27 mouse cellular contexts compared by ENCODE assay signal in the genomic region with DNA sequence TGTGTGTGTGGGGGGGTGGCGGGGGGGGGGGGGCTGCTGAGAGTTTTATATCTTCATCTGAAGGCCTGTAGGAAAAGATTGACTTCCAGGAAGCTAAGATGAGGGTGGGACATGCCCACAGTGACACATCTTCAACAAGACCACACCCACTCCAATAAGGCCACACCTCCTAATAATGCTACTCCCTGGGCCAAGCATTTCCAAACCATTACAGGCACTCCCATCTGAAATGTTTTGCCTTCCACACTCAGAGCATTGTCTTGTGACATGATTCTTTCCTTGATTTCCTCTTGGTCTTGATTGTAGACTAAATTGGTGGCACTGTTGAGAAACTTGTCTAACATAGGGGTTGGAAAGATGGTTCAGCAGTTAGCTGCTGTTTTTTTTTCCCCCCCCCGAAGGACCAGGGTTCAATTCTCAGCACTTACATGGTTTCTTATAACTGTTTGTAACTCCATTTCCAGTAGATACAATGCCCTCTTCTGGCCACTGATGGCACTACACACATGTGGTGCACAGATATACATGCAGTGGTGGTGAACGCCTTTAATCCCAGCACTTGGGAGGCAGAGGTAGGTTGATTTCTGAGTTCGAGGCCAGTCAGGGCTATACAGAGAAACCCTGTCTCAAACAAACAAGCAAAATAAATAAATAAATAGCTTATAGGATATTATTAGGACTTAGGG. TPM values are rescaled to one million over a fixed set of nuclear protein-coding genes. Genes with fewer than 3 reads are reported as not detected.
DNase-seq lines count a peak whose midpoint lies in the region; ATAC-seq and TF ChIP-seq lines count a peak whose summit lies in the region.
"Had no signal": no experiment of that assay in that cellular context is flagged by ENCODE, and none has a peak within 500 bp of the region (broad histone marks: within the 10 kb centered on the region; RNA-seq: fewer than 3 reads in every experiment).

No protein-coding gene starts in this region.

- intact Hi-C loops in heart, adult 2 months (cut with DNase I): no loop called here

- no peaks in the 10 kb centered on the region for H3K79me2 ChIP-seq in heart, adult 2 months (replicated peaks; ENCODE audit: control insufficient read depth, insufficient read depth, low read length)

- H3K9ac ChIP-seq in heart, adult 2 months (ENCODE audit: low read depth, low read length): no peak overlapping the region
- H3K9ac ChIP-seq in liver, postnatal 0 days (replicated peaks): no peak overlapping the region
- H3K9ac ChIP-seq in liver, embryonic 12.5 days: no peak overlapping the region
- H3K9ac ChIP-seq: embryonic facial prominence, embryonic 13.5 days; forebrain, embryonic 12.5 days; hindbrain, embryonic 14.5 days; limb, embryonic 13.5 days; liver, embryonic 15.5 days; midbrain, embryonic 13.5 days had no signal

- H3K4me1 ChIP-seq in heart, adult 2 months (ENCODE audit: control insufficient read depth, insufficient read depth, low read length): peaks cover 3% of the 10 kb centered on the region
- no peaks in the 10 kb centered on the region for H3K4me1 ChIP-seq in liver, postnatal 0 days (ENCODE audit: insufficient read depth)
- peaks cover 3% of the 10 kb centered on the region; the same call in 1 of the 2 replicates for H3K4me1 ChIP-seq in liver, embryonic 12.5 days
- H3K4me1 ChIP-seq in E14TG2a.4 (replicated peaks; ENCODE audit: low read depth, low read length): peaks cover 49% of the 10 kb centered on the region
- H3K4me1 ChIP-seq: liver, embryonic 15.5 days had no signal

- H3K4me2 ChIP-seq in liver, postnatal 0 days (ENCODE audit: low read depth, low read length): no peak overlapping the region
- no peak overlapping the region for H3K4me2 ChIP-seq in liver, embryonic 12.5 days
- H3K4me2 ChIP-seq: embryonic facial prominence, embryonic 13.5 days; forebrain, embryonic 12.5 days; hindbrain, embryonic 14.5 days; limb, embryonic 13.5 days; liver, embryonic 15.5 days; midbrain, embryonic 13.5 days had no signal

- H3K9me3 ChIP-seq in liver, postnatal 0 days (ENCODE audit: low read length): peaks cover 3% of the 10 kb centered on the region; the same call in 1 of the 2 replicates
- H3K9me3 ChIP-seq in liver, embryonic 12.5 days (replicated peaks): peaks cover 6% of the 10 kb centered on the region; the same call in 1 of the 2 replicates
- peaks cover 5% of the 10 kb centered on the region for H3K9me3 ChIP-seq in E14TG2a.4 (ENCODE audit: low read length)
- H3K9me3 ChIP-seq: liver, embryonic 15.5 days; midbrain, embryonic 13.5 days had no signal

- TF ChIP-seq EP300 in heart, adult 2 months (IDR thresholded peaks at IDR 0.05; ENCODE audit: insufficient read depth, low read depth, low read length): no peak
- no peak for TF ChIP-seq EP300 in liver, postnatal 0 days (IDR thresholded peaks at IDR 0.05; ENCODE audit: low read depth)

- no peaks in the 10 kb centered on the region for H3K36me3 ChIP-seq in heart, adult 2 months (ENCODE audit: control insufficient read depth, insufficient read depth, low read length)
- no peaks in the 10 kb centered on the region for H3K36me3 ChIP-seq in liver, postnatal 0 days (replicated peaks; ENCODE audit: insufficient read depth, low read length)
- H3K36me3 ChIP-seq in liver, embryonic 12.5 days: no peaks in the 10 kb centered on the region
- peaks cover 8% of the 10 kb centered on the region for H3K36me3 ChIP-seq in E14TG2a.4 (ENCODE audit: insufficient read depth, low read length)
- H3K36me3 ChIP-seq: embryonic facial prominence, embryonic 13.5 days; forebrain, embryonic 12.5 days; limb, embryonic 13.5 days; liver, embryonic 15.5 days; midbrain, embryonic 13.5 days had no signal

- DNase-seq in heart, adult 2 months: no peak
- DNase-seq in heart, adult 9 months (ENCODE audit: low spot score in 2 of 2): no peak
- no peak for DNase-seq in liver, postnatal 0 days
- DNase-seq in ZHBTc4 (ENCODE audit: low read depth, low spot score): peak; percentile 74
- no peak for DNase-seq in thymus, postnatal 14 days
- DNase-seq: adrenal gland, adult 8-10 months; B cell, adult 2 months; cerebellum, adult 11-12 months; cerebellum, postnatal 25 days; gastrocnemius, postnatal 14 days; heart, adult 11 months; heart, postnatal 36 days; kidney, adult 8-10 months; kidney, postnatal 25 days; right cerebral cortex, postnatal 25 days; spleen, adult 18-20 months had no signal

- peak; percentile 14; the same call in 1 of the 2 replicates for TF ChIP-seq CTCF in heart, adult 2 months (IDR thresholded peaks at IDR 0.05)
- TF ChIP-seq CTCF in liver, postnatal 0 days (IDR thresholded peaks at IDR 0.05; ENCODE audit: low read depth): peak; percentile 31
- TF ChIP-seq CTCF in E14TG2a.4 (conservative IDR thresholded peaks at IDR 0.05; ENCODE audit: low read length): peak; percentile 39

- no peak for TF ChIP-seq POLR2A in heart, adult 2 months (IDR thresholded peaks at IDR 0.05; ENCODE audit: insufficient read depth, low read depth, low read length)

- WGBS in heart, adult 2 months: 88% methylated on average over 4 of the region's 4 CpGs
- WGBS in liver, postnatal 0 days (ENCODE audit: insufficient replicate concordance): 87% methylated on average over 4 of the region's 4 CpGs
- WGBS in liver, embryonic 12.5 days (ENCODE audit: insufficient replicate concordance): 77% methylated on average over 4 of the region's 4 CpGs

- no peak overlapping the region for H3K27ac ChIP-seq in heart, adult 2 months
- H3K27ac ChIP-seq in liver, postnatal 0 days (ENCODE audit: low read depth): no peak overlapping the region
- H3K27ac ChIP-seq in liver, embryonic 12.5 days: no peak overlapping the region
- H3K27ac ChIP-seq: embryonic facial prominence, embryonic 13.5 days; forebrain, embryonic 12.5 days; hindbrain, embryonic 14.5 days; limb, embryonic 13.5 days; liver, embryonic 15.5 days; midbrain, embryonic 13.5 days had no signal

- H3K27me3 ChIP-seq in heart, adult 2 months (ENCODE audit: control insufficient read depth, insufficient read depth, low read length): no peaks in the 10 kb centered on the region
- peaks cover 10% of the 10 kb centered on the region; the same call in 1 of the 2 replicates for H3K27me3 ChIP-seq in liver, postnatal 0 days (ENCODE audit: insufficient read depth, low read length)
- H3K27me3 ChIP-seq in liver, embryonic 12.5 days (replicated peaks): peaks cover 31% of the 10 kb centered on the region
- H3K27me3 ChIP-seq in E14TG2a.4 (ENCODE audit: insufficient read depth, low read length): no peaks in the 10 kb centered on the region
- H3K27me3 ChIP-seq: embryonic facial prominence, embryonic 13.5 days; limb, embryonic 13.5 days had no signal

- no peak for ATAC-seq in liver, postnatal 0 days
- ATAC-seq in liver, embryonic 12.5 days: no peak
- ATAC-seq: inflammation-experienced regulatory T-cells, adult 6 months; midbrain, embryonic 13.5 days had no signal

- H3K4me3 ChIP-seq in heart, adult 2 months: no peak overlapping the region
- no peak overlapping the region for H3K4me3 ChIP-seq in liver, postnatal 0 days (ENCODE audit: low read depth, low read length)
- no peak overlapping the region for H3K4me3 ChIP-seq in liver, embryonic 12.5 days
- no peak overlapping the region for H3K4me3 ChIP-seq in E14TG2a.4 (replicated peaks; ENCODE audit: low read length)
- H3K4me3 ChIP-seq: embryonic facial prominence, embryonic 13.5 days; erythroblast, embryonic 14.5 days; forebrain, embryonic 12.5 days; limb, embryonic 13.5 days; liver, embryonic 15.5 days; midbrain, embryonic 13.5 days had no signal

RNA-seq across cellular contexts. Expression of a gene that starts 7.3 kb away (rescaled TPM):
- total RNA-seq in heart, adult 2 months (2021): 1 to 10 TPM; 1.2 to 1.5 TPM
- 4.0 and 4.9 TPM in 2 replicates for polyA plus RNA-seq in heart, adult 2 months (2012; rRNA removed)
- polyA plus RNA-seq in liver, postnatal 0 days (2015; fragmentation: Nextera tagmentation; extraction: Ambion mirVana): not detected in 2 replicates
- polyA plus RNA-seq in liver, embryonic 12.5 days (2016; fragmentation: Nextera tagmentation; extraction: Ambion mirVana): 0.51 and 0.96 TPM in 2 replicates
- total RNA-seq: megakaryocyte, adult 5-6 weeks had no signal
- polyA plus RNA-seq: erythroblast, embryonic 14.5 days; inflammation-experienced regulatory T-cells, adult 6 months had no signal

RNA-seq across cellular contexts. Expression of a gene that starts 17.6 kb away (rescaled TPM):
- total RNA-seq in heart, adult 2 months (2021): 1 to 10 TPM; 2.6 to 2.8 TPM
- polyA plus RNA-seq in heart, adult 2 months (2012; rRNA removed): 7.2 and 10.0 TPM in 2 replicates
- polyA plus RNA-seq in liver, postnatal 0 days (2015; fragmentation: Nextera tagmentation; extraction: Ambion mirVana): 0.17 and 0.22 TPM in 2 replicates
- 3.5 and 4.7 TPM in 2 replicates for polyA plus RNA-seq in liver, embryonic 12.5 days (2016; fragmentation: Nextera tagmentation; extraction: Ambion mirVana)
- total RNA-seq: megakaryocyte, adult 5-6 weeks had no signal
- polyA plus RNA-seq: erythroblast, embryonic 14.5 days; inflammation-experienced regulatory T-cells, adult 6 months had no signal

RNA-seq across cellular contexts. Expression of a gene that starts 30.4 kb away (rescaled TPM):
- total RNA-seq in heart, adult 2 months (2021): 10 to 100 TPM; 14.8 to 18.0 TPM
- polyA plus RNA-seq in heart, adult 2 months (2012; rRNA removed): 11.7 and 16.8 TPM in 2 replicates
- polyA plus RNA-seq in liver, postnatal 0 days (2015; fragmentation: Nextera tagmentation; extraction: Ambion mirVana): 11.1 and 12.2 TPM in 2 replicates
- 25.8 and 26.5 TPM in 2 replicates for polyA plus RNA-seq in liver, embryonic 12.5 days (2016; fragmentation: Nextera tagmentation; extraction: Ambion mirVana)
